Mouse (Mus musculus): ENCODE data around the gene Lsm3.
"Not testable (repeated sequence)": the region's sequence is repeated elsewhere in the genome, so short reads cannot be mapped to it uniquely, and the experiment has no call there.

Gene Lsm3

GRCm38 (mm10) chr6:91515545-91516449 is at the start of gene Lsm3, which contains the start of gene Xpc:
Gene Lsm3, plus strand, starts transcription at chr6:91515928.
Gene Xpc, minus strand, starts transcription at chr6:91515888.
- peak; percentile 99 for DNase-seq (ENCODE audit: low spot score)

GRCm38 (mm10) chr6:91467106-91467505 is 48.6 kb upstream of the Lsm3 start:
- DNase-seq (ENCODE audit: low spot score), result no peak

- DNase-seq (ENCODE audit: low spot score), result no peak
These were observed 45.0 kb upstream of the Lsm3 start for GRCm38 (mm10) chr6:91470712-91471111.

- DNase-seq (ENCODE audit: low spot score), result not testable (repeated sequence)
These were observed 44.3 kb upstream of the Lsm3 start for GRCm38 (mm10) chr6:91471427-91471826.

GRCm38 (mm10) chr6:91472319-91472718 is 43.4 kb upstream of the Lsm3 start:
- no peak for DNase-seq (ENCODE audit: low spot score)

- peak; percentile 97 for DNase-seq (ENCODE audit: low spot score)
These were observed 42.6 kb upstream of the Lsm3 start, which contains the start of the genes Chchd4 and Tmem43 for GRCm38 (mm10) chr6:91472868-91473804. Gene Chchd4, minus strand, starts transcription at chr6:91473546. Gene Tmem43, plus strand, starts transcription at chr6:91473703.

GRCm38 (mm10) chr6:91473805-91474440 is 41.8 kb upstream of the Lsm3 start:
- DNase-seq (ENCODE audit: low spot score), result no peak

GRCm38 (mm10) chr6:91474441-91475190 is 41.1 kb upstream of the Lsm3 start:
- DNase-seq (ENCODE audit: low spot score), result no peak

- no peak for DNase-seq (ENCODE audit: low spot score)
These were observed 39.2 kb upstream of the Lsm3 start for GRCm38 (mm10) chr6:91476541-91476940.

- no peak for DNase-seq (ENCODE audit: low spot score)
These were observed 32.4 kb upstream of the Lsm3 start for GRCm38 (mm10) chr6:91483371-91483770.

- DNase-seq (ENCODE audit: low spot score), result no peak
These were observed 28.8 kb upstream of the Lsm3 start for GRCm38 (mm10) chr6:91486736-91487453.

GRCm38 (mm10) chr6:91488496-91489212 is 27.1 kb upstream of the Lsm3 start:
- DNase-seq (ENCODE audit: low spot score), result no peak

GRCm38 (mm10) chr6:91489872-91490271 is 25.9 kb upstream of the Lsm3 start:
- DNase-seq (ENCODE audit: low spot score), result no peak

GRCm38 (mm10) chr6:91491004-91491403 is 24.7 kb upstream of the Lsm3 start:
- no peak for DNase-seq (ENCODE audit: low spot score)

GRCm38 (mm10) chr6:91493053-91493452 is 22.7 kb upstream of the Lsm3 start:
- no peak for DNase-seq (ENCODE audit: low spot score)

- no peak for DNase-seq (ENCODE audit: low spot score)
These were observed 21.2 kb upstream of the Lsm3 start for GRCm38 (mm10) chr6:91494526-91494925.

GRCm38 (mm10) chr6:91503302-91503701 is 12.4 kb upstream of the Lsm3 start:
- no peak for DNase-seq (ENCODE audit: low spot score)

GRCm38 (mm10) chr6:91506036-91506435 is 9.7 kb upstream of the Lsm3 start:
- DNase-seq (ENCODE audit: low spot score), result no peak

- no peak for DNase-seq (ENCODE audit: low spot score)
These were observed 7.7 kb upstream of the Lsm3 start for GRCm38 (mm10) chr6:91508041-91508440.

- DNase-seq (ENCODE audit: low spot score), result peak; percentile 90
These were observed 6.4 kb upstream of the Lsm3 start for GRCm38 (mm10) chr6:91509326-91509725.
